Mouse (Mus musculus): ENCODE results near the gene Gpr62. TPM values are rescaled to one million over a fixed set of nuclear protein-coding genes. Genes with fewer than 3 reads are reported as not detected.
A peak's percentile ranks its signal among the peaks of the same experiment; 100 is the strongest.
"Not testable (repeated sequence)": the region's sequence is repeated elsewhere in the genome, so short reads cannot be mapped to it uniquely, and the experiment has no call there.

Gene Gpr62
- 0.41 and 0.46 TPM in 2 replicates for polyA plus RNA-seq (2016; fragmentation: Nextera tagmentation; extraction: Ambion mirVana)

DNA sequence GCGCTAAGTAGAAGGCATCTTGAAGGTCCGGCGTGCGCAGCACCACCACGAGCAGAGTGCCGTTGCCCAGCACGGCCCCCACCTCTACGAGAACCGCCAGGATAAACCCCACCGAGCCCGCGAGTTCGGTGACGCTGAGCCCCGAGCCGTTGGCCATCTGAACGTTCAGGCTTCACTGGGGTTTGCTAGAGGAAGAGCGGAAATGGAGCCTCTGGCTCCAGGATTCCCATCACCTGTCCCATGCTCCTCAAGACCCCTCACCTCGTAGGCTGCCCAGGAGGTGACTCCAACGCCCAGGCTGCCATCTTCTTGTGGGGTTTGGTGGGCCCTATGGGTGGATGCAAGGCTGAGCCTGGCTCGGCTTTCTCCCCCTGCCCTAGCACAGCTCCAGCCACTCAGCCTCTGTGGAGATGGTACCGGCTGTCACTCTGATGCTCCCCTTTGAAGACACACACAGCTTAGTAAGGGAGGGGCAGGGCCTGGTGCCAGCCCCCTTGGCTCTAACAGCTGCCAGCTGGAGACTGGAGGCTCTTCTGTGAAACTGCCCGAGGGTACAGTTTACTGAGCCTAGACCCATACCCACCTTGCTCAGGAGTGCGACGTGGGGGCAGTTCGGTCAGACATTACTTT lies at the start of gene Gpr62:
Gene Gpr62, minus strand, starts transcription at position 368 of the 630 bp plus-strand sequence.
- 0 out of 2 replicates have a peak, but pooled peaks have one; percentile 2 for ATAC-seq (ENCODE audit: insufficient number of reproducible peaks, low FRiP score)
- WGBS: 33% methylated on average over 26 of the region's 26 CpGs

DNA sequence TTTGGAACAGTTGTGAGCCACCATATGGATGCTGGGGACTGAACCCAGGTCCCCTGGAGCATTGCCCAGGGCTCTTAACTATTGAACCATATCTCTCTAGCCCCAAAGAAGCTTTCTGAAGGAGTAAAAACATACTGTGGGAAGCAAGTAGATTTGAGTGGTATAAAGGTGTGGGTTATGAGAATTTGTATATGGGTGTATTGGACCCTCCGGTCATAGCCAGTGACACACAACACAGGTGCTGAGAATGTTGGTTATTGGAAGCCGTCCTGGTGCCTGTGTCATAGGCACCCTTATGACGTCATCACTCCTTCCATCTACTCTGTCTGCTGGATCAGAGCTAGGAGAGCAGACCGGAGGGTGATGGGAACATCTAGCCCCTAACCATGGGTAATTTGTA lies 48.5 kb upstream of the Gpr62 start, which contains the start of gene Iqcf5:
Gene Iqcf5, plus strand, starts transcription at position 301 of the 400 bp plus-strand sequence.
- ATAC-seq (ENCODE audit: insufficient number of reproducible peaks, low FRiP score): no peak
- Histone ChIP-seq H3K9me3 (replicated peaks) (no peaks in the 10 kb centered on the region; the same call in 1 of the 2 replicates), H3K27me3 (replicated peaks) (peaks cover 46% of the 10 kb centered on the region), H3K36me3 (no peaks in the 10 kb centered on the region), H3K4me2 (no peak within 1 kb of the TSS), H3K9ac (no peak within 1 kb of the TSS), H3K4me3 (no peak within 1 kb of the TSS), H3K4me1 (replicated peaks) (peaks cover 15% of the 10 kb centered on the region), H3K27ac (ENCODE audit: poor library complexity, severe bottlenecking) (no peak within 1 kb of the TSS)
- WGBS: 84% methylated on average over 4 of the region's 4 CpGs

More for the DNA sequence above, at the start of gene Gpr62:
- H3K9me3 ChIP-seq (replicated peaks): no peaks in the 10 kb centered on the region
- peaks cover 35% of the 10 kb centered on the region for H3K36me3 ChIP-seq
- peaks cover 13% of the 10 kb centered on the region for H3K27me3 ChIP-seq (replicated peaks)
- H3K4me2 ChIP-seq: peak within 1 kb of the TSS; percentile 93
- H3K9ac ChIP-seq: peak within 1 kb of the TSS; percentile 71
- H3K27ac ChIP-seq (ENCODE audit: poor library complexity, severe bottlenecking): no peak within 1 kb of the TSS
- peaks cover 14% of the 10 kb centered on the region for H3K4me1 ChIP-seq (replicated peaks)
- peak within 1 kb of the TSS; percentile 59 for H3K4me3 ChIP-seq

DNA sequence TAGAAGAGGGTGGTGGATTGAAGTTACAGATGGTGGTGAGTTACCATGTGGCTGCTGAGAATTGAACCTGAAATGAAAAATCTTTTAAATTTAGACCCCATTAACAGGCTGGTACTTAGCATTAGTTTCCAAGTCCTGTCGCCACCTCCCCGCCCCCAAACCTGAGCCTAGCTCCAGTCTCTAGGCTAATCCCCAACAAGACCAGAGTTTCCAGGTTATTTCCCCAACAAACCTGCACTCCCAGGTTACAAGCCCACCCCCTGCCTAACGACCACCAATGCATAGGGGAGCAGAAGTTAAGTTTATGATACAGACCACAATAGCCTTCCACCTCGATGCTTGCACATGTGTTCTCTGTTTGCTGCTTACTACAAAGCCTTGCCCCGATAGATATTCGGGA lies 47.8 kb upstream of the Gpr62 start:
- no peaks in the 10 kb centered on the region for H3K36me3 ChIP-seq
- no peak for ATAC-seq (ENCODE audit: insufficient number of reproducible peaks, low FRiP score)
- H3K4me1 ChIP-seq (replicated peaks): peaks cover 15% of the 10 kb centered on the region
- no peak overlapping the region for H3K27ac ChIP-seq (ENCODE audit: poor library complexity, severe bottlenecking)
- WGBS: 77% methylated on average over 6 of the region's 6 CpGs
- H3K4me2 ChIP-seq: no peak overlapping the region
- no peak overlapping the region for H3K4me3 ChIP-seq
- no peak overlapping the region for H3K9ac ChIP-seq
- no peaks in the 10 kb centered on the region; the same call in 1 of the 2 replicates for H3K9me3 ChIP-seq (replicated peaks)
- peaks cover 46% of the 10 kb centered on the region for H3K27me3 ChIP-seq (replicated peaks)

DNA sequence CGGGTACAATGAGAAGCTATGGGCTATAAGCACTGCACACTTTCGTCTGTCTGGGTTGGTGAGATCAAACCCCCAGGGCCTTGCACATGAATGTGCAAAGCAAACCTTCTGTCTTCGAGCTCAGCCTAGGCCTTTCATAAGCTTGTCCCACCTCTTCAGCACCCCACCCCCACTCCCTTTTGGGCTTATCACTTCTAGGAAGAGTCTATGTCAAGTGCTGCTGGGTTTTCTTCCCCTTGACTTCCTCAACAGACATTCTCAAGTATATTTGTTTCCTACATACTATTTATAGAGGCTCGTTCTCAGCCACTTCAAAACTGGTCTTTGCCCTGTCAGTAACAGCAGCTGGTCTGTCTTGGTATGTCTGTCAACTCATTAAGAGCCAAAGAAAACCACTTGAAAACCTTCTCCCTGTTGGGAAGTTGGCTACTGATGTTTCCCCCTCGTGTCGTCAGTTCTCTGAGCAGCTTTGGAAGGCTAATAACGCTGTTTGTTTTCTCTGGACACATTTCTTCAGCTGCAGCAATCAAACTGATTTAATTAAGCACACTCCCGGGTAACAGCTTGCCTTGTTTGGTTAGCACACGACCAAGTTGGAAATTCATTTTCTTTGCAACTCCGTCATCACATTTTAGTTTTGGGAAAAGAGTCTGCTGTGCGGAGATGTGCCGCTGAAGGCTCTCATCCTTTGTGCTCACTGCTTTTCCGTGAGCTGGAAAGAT lies 47.2 kb upstream of the Gpr62 start:
- peaks cover 50% of the 10 kb centered on the region for H3K27me3 ChIP-seq (replicated peaks)
- H3K36me3 ChIP-seq: no peaks in the 10 kb centered on the region
- WGBS: 37% methylated on average over 13 of the region's 13 CpGs
- H3K4me2 ChIP-seq: peak overlapping the region; percentile 23
- ATAC-seq (ENCODE audit: insufficient number of reproducible peaks, low FRiP score): no peak
- no peak overlapping the region for H3K9ac ChIP-seq
- H3K4me3 ChIP-seq: no peak overlapping the region
- H3K27ac ChIP-seq (ENCODE audit: poor library complexity, severe bottlenecking): no peak overlapping the region
- peaks cover 15% of the 10 kb centered on the region for H3K4me1 ChIP-seq (replicated peaks)
- no peaks in the 10 kb centered on the region; the same call in 1 of the 2 replicates for H3K9me3 ChIP-seq (replicated peaks)

DNA sequence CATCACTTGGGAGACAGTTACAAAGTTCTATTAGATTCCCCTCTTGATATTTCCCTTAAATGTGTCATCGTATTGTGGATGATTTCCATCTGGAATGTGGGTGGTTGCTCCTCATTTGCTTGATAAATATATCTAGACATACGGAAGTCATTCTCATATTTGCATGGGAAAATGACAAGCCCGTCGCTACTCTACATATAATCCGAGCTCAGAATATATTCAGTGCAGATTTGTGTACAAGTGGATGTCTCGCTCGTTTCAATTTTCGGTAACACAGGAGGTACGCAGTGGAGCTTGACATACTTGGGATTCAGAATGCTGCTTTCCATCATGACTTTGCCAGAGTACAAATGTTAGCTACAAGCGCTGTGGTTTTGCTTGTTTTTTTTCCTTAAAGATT lies 43.6 kb upstream of the Gpr62 start:
- no peaks in the 10 kb centered on the region; the same call in 1 of the 2 replicates for H3K9me3 ChIP-seq (replicated peaks)

DNA sequence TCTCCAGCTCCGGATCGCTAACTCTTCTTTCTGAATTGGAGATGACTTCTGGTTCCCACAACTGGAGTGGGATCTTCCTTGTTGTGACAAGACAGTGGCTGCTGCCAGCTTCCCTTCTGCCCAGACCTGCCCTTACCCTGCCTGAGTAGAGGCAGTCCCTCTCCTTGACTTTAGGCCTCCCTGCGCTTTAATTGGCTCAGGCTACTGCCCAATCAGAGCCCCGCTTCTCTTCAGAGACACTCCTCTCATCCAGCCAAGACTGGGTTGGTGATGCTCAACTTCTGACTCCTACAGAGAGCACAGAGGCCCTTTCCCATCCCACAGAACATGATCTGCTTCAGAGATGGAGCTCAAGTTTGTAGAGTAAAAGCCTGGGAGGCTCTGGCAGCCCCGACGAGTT lies 38.5 kb upstream of the Gpr62 start:
- Histone ChIP-seq H3K27me3 (replicated peaks) (peaks cover 19% of the 10 kb centered on the region), H3K9ac (no peak overlapping the region), H3K4me3 (no peak overlapping the region), H3K9me3 (replicated peaks) (no peaks in the 10 kb centered on the region), H3K27ac (ENCODE audit: poor library complexity, severe bottlenecking) (no peak overlapping the region), H3K4me1 (replicated peaks) (no peaks in the 10 kb centered on the region), H3K4me2 (no peak overlapping the region), H3K36me3 (no peaks in the 10 kb centered on the region)
- ATAC-seq (ENCODE audit: insufficient number of reproducible peaks, low FRiP score): no peak
- 71% methylated on average over 6 of the region's 6 CpGs for WGBS

More for the DNA sequence above, 43.6 kb upstream of the Gpr62 start:
- no peak for ATAC-seq (ENCODE audit: insufficient number of reproducible peaks, low FRiP score)
- peaks cover 15% of the 10 kb centered on the region for H3K4me1 ChIP-seq (replicated peaks)
- H3K4me2 ChIP-seq: no peak overlapping the region
- H3K27ac ChIP-seq (ENCODE audit: poor library complexity, severe bottlenecking): no peak overlapping the region
- no peak overlapping the region for H3K9ac ChIP-seq
- peaks cover 31% of the 10 kb centered on the region for H3K27me3 ChIP-seq (replicated peaks)
- WGBS: 87% methylated on average over 10 of the region's 10 CpGs
- no peaks in the 10 kb centered on the region for H3K36me3 ChIP-seq
- no peak overlapping the region for H3K4me3 ChIP-seq

DNA sequence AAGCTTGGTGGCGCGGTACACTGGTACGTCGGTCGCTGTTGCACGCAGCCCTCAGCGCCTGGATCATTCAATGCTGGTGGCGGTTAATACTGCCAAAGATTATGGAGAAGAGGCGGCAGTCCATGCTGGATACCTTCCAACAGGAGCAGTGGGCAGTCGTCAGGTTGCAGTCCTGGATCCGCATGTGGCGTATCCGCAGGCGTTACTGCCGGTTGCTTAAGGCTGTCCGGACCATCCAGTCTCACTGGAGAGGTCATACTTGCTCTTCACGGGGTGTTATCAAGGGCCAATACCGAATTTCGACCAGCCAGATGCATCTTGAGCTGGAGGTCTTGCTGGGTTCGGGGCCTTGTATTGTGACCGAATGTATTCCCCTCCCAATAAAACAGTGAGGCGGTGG lies 36.1 kb upstream of the Gpr62 start:
- no peak overlapping the region for H3K4me3 ChIP-seq
- no peaks in the 10 kb centered on the region for H3K4me1 ChIP-seq (replicated peaks)
- no peak for ATAC-seq (ENCODE audit: insufficient number of reproducible peaks, low FRiP score)
- H3K27ac ChIP-seq (ENCODE audit: poor library complexity, severe bottlenecking): no peak overlapping the region
- no peaks in the 10 kb centered on the region for H3K9me3 ChIP-seq (replicated peaks)
- peaks cover 15% of the 10 kb centered on the region for H3K27me3 ChIP-seq (replicated peaks)
- WGBS: 80% methylated on average over 22 of the region's 22 CpGs
- no peak overlapping the region for H3K4me2 ChIP-seq
- H3K36me3 ChIP-seq: no peaks in the 10 kb centered on the region
- no peak overlapping the region for H3K9ac ChIP-seq

DNA sequence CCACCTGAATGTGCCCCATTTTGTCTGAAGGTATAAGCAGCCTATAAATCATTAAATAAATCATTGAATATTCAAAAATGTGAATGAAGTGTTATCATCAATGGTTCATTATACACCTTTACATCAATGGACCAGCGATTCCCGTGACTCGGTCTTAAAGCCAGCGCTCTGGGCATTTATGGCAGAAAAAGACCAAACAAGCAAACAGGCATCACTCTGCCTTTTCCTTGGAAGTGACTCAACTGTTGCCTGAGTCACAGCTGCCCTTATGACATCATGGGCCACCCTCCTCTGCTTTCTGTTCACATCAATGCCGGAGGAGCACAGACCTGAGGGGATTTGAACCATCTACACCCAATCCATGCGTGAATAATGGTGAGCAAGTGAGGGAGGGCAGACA lies 33.9 kb upstream of the Gpr62 start, which contains the start of gene Iqcf1:
Gene Iqcf1, plus strand, starts transcription at position 301 of the 400 bp plus-strand sequence.
- no peak for ATAC-seq (ENCODE audit: insufficient number of reproducible peaks, low FRiP score)

DNA sequence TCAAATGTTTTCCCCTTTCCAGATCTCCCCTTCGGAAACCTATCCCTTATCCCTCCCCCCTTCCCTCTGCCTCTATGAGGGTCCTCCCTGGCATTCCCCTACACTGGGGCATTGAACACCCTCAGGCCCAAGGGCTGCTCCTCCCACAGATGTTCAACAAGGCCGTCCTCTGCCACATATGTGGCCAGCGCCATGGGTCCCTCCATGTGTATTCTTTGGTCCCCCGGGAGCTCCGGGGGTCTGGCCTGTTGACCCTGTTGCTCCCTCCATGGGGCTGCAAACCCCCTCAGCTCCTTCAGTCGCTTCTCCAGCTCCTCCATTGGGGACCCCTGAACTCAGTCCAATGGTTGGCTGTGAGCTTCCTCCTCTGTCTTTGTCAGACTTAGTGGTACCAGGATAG lies 21.9 kb upstream of the Gpr62 start:
- Histone ChIP-seq H3K36me3 (peaks cover 40% of the 10 kb centered on the region), H3K4me1 (replicated peaks) (peaks cover 11% of the 10 kb centered on the region)
- 77% methylated on average over 6 of the region's 6 CpGs for WGBS
- not testable (repeated sequence) for H3K4me3 ChIP-seq; H3K27ac ChIP-seq (ENCODE audit: poor library complexity, severe bottlenecking); H3K27me3 ChIP-seq (replicated peaks); ATAC-seq (ENCODE audit: insufficient number of reproducible peaks, low FRiP score); H3K9me3 ChIP-seq (replicated peaks); H3K9ac ChIP-seq; H3K4me2 ChIP-seq

More for the DNA sequence above, 33.9 kb upstream of the Gpr62 start, which contains the start of gene Iqcf1:
- H3K27me3 ChIP-seq (replicated peaks): peaks cover 15% of the 10 kb centered on the region
- H3K36me3 ChIP-seq: no peaks in the 10 kb centered on the region
- no peak within 1 kb of the TSS for H3K27ac ChIP-seq (ENCODE audit: poor library complexity, severe bottlenecking)
- no peak within 1 kb of the TSS for H3K9ac ChIP-seq
- H3K4me3 ChIP-seq: no peak within 1 kb of the TSS
- no peak within 1 kb of the TSS for H3K4me2 ChIP-seq
- 86% methylated on average over 6 of the region's 6 CpGs for WGBS
- H3K4me1 ChIP-seq (replicated peaks): no peaks in the 10 kb centered on the region
- H3K9me3 ChIP-seq (replicated peaks): no peaks in the 10 kb centered on the region

DNA sequence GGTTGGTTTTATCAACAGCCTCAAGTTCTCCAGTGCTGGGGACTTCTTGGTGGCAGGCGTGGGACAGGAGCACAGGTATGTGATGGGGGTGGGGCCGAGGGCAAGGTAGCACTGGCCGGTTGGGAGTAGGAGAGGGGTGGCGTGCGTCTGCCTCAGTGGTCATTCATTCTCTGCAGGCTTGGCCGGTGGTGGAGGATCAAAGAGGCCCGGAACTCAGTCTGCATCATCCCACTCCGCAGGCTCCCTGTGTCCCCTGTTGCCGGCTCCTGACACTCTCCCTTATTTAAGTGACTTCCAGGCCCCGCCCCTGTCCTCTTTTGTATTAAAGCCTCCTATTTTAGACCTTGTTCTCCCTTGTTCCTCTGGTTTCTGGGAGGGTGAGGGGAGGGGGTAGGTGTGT lies 19.3 kb upstream of the Gpr62 start:
- WGBS: 86% methylated on average over 10 of the region's 10 CpGs
- Histone ChIP-seq H3K4me3 (no peak overlapping the region), H3K4me2 (no peak overlapping the region), H3K27ac (ENCODE audit: poor library complexity, severe bottlenecking) (no peak overlapping the region), H3K36me3 (peaks cover 64% of the 10 kb centered on the region), H3K4me1 (replicated peaks) (peaks cover 6% of the 10 kb centered on the region; the same call in 1 of the 2 replicates), H3K9me3 (replicated peaks) (no peaks in the 10 kb centered on the region), H3K9ac (no peak overlapping the region), H3K27me3 (replicated peaks) (no peaks in the 10 kb centered on the region)
- no peak for ATAC-seq (ENCODE audit: insufficient number of reproducible peaks, low FRiP score)

DNA sequence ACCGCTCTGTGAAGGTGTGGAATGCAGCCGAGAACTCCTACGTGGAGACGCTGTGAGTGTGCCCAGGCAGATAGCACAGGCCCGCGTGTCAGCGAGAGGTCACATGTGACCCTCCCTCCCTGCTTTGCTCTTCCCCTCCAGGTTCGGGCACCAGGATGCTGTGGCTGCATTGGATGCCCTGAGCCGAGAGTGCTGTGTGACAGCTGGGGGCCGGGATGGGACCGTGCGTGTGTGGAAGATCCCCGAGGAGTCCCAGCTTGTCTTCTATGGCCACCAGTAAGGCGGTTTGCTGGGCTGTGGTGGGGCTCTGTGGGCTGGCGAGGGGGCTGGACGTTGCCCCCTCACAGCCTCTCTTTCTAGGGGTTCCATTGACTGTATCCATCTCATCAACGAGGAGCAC lies 17.9 kb upstream of the Gpr62 start:
- Histone ChIP-seq H3K27me3 (replicated peaks) (no peaks in the 10 kb centered on the region), H3K27ac (ENCODE audit: poor library complexity, severe bottlenecking) (no peak overlapping the region), H3K4me1 (replicated peaks) (no peaks in the 10 kb centered on the region), H3K4me2 (no peak overlapping the region), H3K36me3 (peaks cover 64% of the 10 kb centered on the region), H3K9ac (no peak overlapping the region), H3K4me3 (no peak overlapping the region), H3K9me3 (replicated peaks) (no peaks in the 10 kb centered on the region)
- ATAC-seq (ENCODE audit: insufficient number of reproducible peaks, low FRiP score): no peak
- 89% methylated on average over 17 of the region's 17 CpGs for WGBS

All from heart, embryonic 12.5 days (tissue).